Mouse (Mus musculus) hindbrain, embryonic 16.5 days (tissue): ENCODE data around the gene Sowaha. TPM values are rescaled to one million over a fixed set of nuclear protein-coding genes. Genes with fewer than 3 reads are reported as not detected.

Source experiments
- ATAC-seq: fragments of 200-750 bp; cut with Nextera tagmentation; 2 replicates; pipeline ENCODE4 v1.8.0; 2017; ENCODE audit warnings: moderate TSS enrichment, moderate library complexity
- H3K27ac ChIP-seq: fragments of 300-500 bp; sonication (generic); 2 replicates; pipeline ENCODE4 v1.5.1; 2014; ENCODE audit warnings: low read depth, mild to moderate bottlenecking, control low read depth, low read length, moderate library complexity
- H3K27me3 ChIP-seq: fragments of 300-500 bp; sonication (generic); replicated peaks from 2 replicates; pipeline ENCODE4 v1.6.1; 2014; ENCODE audit warnings: low read length; ENCODE audit not compliant: control insufficient read depth, insufficient read depth
- H3K36me3 ChIP-seq: fragments of 300-500 bp; sonication (generic); 2 replicates; pipeline ENCODE4 v1.6.1; 2014; ENCODE audit warnings: mild to moderate bottlenecking, low read length, moderate library complexity, mixed read lengths; ENCODE audit not compliant: control insufficient read depth, insufficient read depth
- H3K4me1 ChIP-seq: fragments of 300-500 bp; sonication (generic); 2 replicates; pipeline ENCODE4 v1.6.1; 2014; ENCODE audit warnings: low read depth, low read length; ENCODE audit not compliant: control insufficient read depth, insufficient read depth
- H3K4me2 ChIP-seq: fragments of 300-500 bp; sonication (generic); 2 replicates; pipeline ENCODE4 v1.6.1; 2014; ENCODE audit warnings: mild to moderate bottlenecking, low read length, control low read depth, moderate library complexity
- H3K4me3 ChIP-seq: fragments of 300-500 bp; sonication (generic); 2 replicates; pipeline ENCODE4 v1.5.1; 2014; ENCODE audit warnings: mild to moderate bottlenecking, low read length, control low read depth, moderate library complexity
- H3K9ac ChIP-seq: fragments of 300-500 bp; sonication (generic); 2 replicates; pipeline ENCODE4 v1.6.1; 2014; ENCODE audit warnings: low read depth, mild to moderate bottlenecking, control low read depth, low read length, moderate library complexity
- H3K9me3 ChIP-seq: fragments of 300-500 bp; sonication (generic); 2 replicates; pipeline ENCODE4 v1.6.1; 2014; ENCODE audit warnings: mild to moderate bottlenecking, low read length, moderate library complexity; ENCODE audit not compliant: control insufficient read depth
- WGBS: fragments of 180-500 bp; shearing (Covaris S2); extraction: QIAGEN DNeasy Blood & Tissue Kit; methylation state at CpG from one replicate; pipeline ENCODE4 v1.1.7; 2014; 5-methylcytosine and 5-hydroxymethylcytosine counted together
- polyA plus RNA-seq: library from polyadenylated mRNA; unstranded; fragments of >200 nt; fragmentation: Nextera tagmentation; extraction: Ambion mirVana; gene quantifications from 2 replicates; pipeline ENCODE4 v1.2.1, GENCODE M21; 2015

Gene Sowaha
- polyA plus RNA-seq, 1 experiment from 2014 or later, result 1.5 TPM

GRCm38 (mm10) chr11:53493243-53493955, 13.3 kb upstream of the Sowaha start:
- Histone ChIP-seq H3K9me3 (no peaks in the 10 kb centered on the region), H3K9ac (no peak overlapping the region), H3K27me3 (peaks cover 7% of the 10 kb centered on the region; the same call in 1 of the 2 replicates), H3K4me2 (no peak overlapping the region), H3K4me3 (no peak overlapping the region), H3K36me3 (no peaks in the 10 kb centered on the region), H3K4me1 (peaks cover 4% of the 10 kb centered on the region; the same call in 1 of the 2 replicates), H3K27ac (no peak overlapping the region)
- ATAC-seq, result peak; percentile 42; the same call in 1 of the 2 replicates
- 20% methylated on average over 3 of the region's 3 CpGs for WGBS

- H3K9ac ChIP-seq, result no peak overlapping the region
- H3K4me2 ChIP-seq, result no peak overlapping the region
- H3K4me1 ChIP-seq, result peaks cover 8% of the 10 kb centered on the region
- H3K4me3 ChIP-seq, result no peak overlapping the region
- no peaks in the 10 kb centered on the region for H3K36me3 ChIP-seq
- peaks cover 8% of the 10 kb centered on the region for H3K27me3 ChIP-seq
- 4% methylated on average over 8 of the region's 8 CpGs for WGBS
- no peaks in the 10 kb centered on the region for H3K9me3 ChIP-seq
- H3K27ac ChIP-seq, result no peak overlapping the region
- peak; percentile 58 for ATAC-seq
These were observed 11.9 kb upstream of the Sowaha start for GRCm38 (mm10) chr11:53491954-53492401.

GRCm38 (mm10) chr11:53489421-53489820, 9.3 kb upstream of the Sowaha start:
- no peak overlapping the region for H3K4me2 ChIP-seq
- peaks cover 8% of the 10 kb centered on the region for H3K4me1 ChIP-seq
- H3K4me3 ChIP-seq, result no peak overlapping the region
- no peaks in the 10 kb centered on the region for H3K36me3 ChIP-seq
- H3K9me3 ChIP-seq, result no peaks in the 10 kb centered on the region
- WGBS, result 61% methylated on average over 9 of the region's 9 CpGs
- H3K27ac ChIP-seq, result no peak overlapping the region
- peaks cover 14% of the 10 kb centered on the region for H3K27me3 ChIP-seq
- ATAC-seq, result no peak
- no peak overlapping the region for H3K9ac ChIP-seq

GRCm38 (mm10) chr11:53489007-53489406, 8.9 kb upstream of the Sowaha start:
- no peaks in the 10 kb centered on the region for H3K9me3 ChIP-seq
- no peak overlapping the region for H3K4me2 ChIP-seq
- no peak overlapping the region for H3K9ac ChIP-seq
- H3K4me3 ChIP-seq, result no peak overlapping the region
- ATAC-seq, result no peak
- WGBS, result 94% methylated on average over 5 of the region's 5 CpGs
- peaks cover 8% of the 10 kb centered on the region for H3K4me1 ChIP-seq
- H3K27ac ChIP-seq, result no peak overlapping the region
- H3K36me3 ChIP-seq, result no peaks in the 10 kb centered on the region
- peaks cover 14% of the 10 kb centered on the region for H3K27me3 ChIP-seq

- 18% methylated on average over 27 of the region's 27 CpGs for WGBS
- peaks cover 7% of the 10 kb centered on the region for H3K4me1 ChIP-seq
- no peaks in the 10 kb centered on the region for H3K36me3 ChIP-seq
- 0 out of 2 replicates have a peak, but pooled peaks have one; percentile 42 for ATAC-seq
- 0 out of 2 replicates have a peak overlapping the region, but pooled peaks have one; percentile 37 for H3K9ac ChIP-seq
- H3K4me3 ChIP-seq, result peak overlapping the region; percentile 31
- H3K9me3 ChIP-seq, result no peaks in the 10 kb centered on the region
- H3K4me2 ChIP-seq, result peak overlapping the region; percentile 53
- peaks cover 21% of the 10 kb centered on the region for H3K27me3 ChIP-seq
- H3K27ac ChIP-seq, result no peak overlapping the region
These were observed 6.9 kb upstream of the Sowaha start for GRCm38 (mm10) chr11:53486822-53487594.

GRCm38 (mm10) chr11:53486351-53486750, 6.3 kb upstream of the Sowaha start:
- H3K4me1 ChIP-seq, result peaks cover 4% of the 10 kb centered on the region; the same call in 1 of the 2 replicates
- no peak overlapping the region for H3K27ac ChIP-seq
- no peaks in the 10 kb centered on the region for H3K9me3 ChIP-seq
- H3K4me3 ChIP-seq, result no peak overlapping the region
- no peak for ATAC-seq
- H3K36me3 ChIP-seq, result no peaks in the 10 kb centered on the region
- no peak overlapping the region for H3K4me2 ChIP-seq
- no peak overlapping the region for H3K9ac ChIP-seq
- 62% methylated on average over 3 of the region's 3 CpGs for WGBS
- H3K27me3 ChIP-seq, result peaks cover 26% of the 10 kb centered on the region

GRCm38 (mm10) chr11:53485719-53486118, 5.6 kb upstream of the Sowaha start:
- no peak for ATAC-seq
- H3K4me1 ChIP-seq, result peaks cover 4% of the 10 kb centered on the region; the same call in 1 of the 2 replicates
- H3K4me3 ChIP-seq, result no peak overlapping the region
- 42% methylated on average over 3 of the region's 3 CpGs for WGBS
- H3K9me3 ChIP-seq, result no peaks in the 10 kb centered on the region
- H3K27me3 ChIP-seq, result peaks cover 31% of the 10 kb centered on the region
- no peak overlapping the region for H3K27ac ChIP-seq
- H3K4me2 ChIP-seq, result no peak overlapping the region
- no peaks in the 10 kb centered on the region for H3K36me3 ChIP-seq
- no peak overlapping the region for H3K9ac ChIP-seq

- Histone ChIP-seq H3K4me1 (peaks cover 19% of the 10 kb centered on the region), H3K4me3 (no peak overlapping the region), H3K27ac (no peak overlapping the region), H3K36me3 (no peaks in the 10 kb centered on the region), H3K27me3 (peaks cover 47% of the 10 kb centered on the region), H3K4me2 (no peak overlapping the region), H3K9ac (no peak overlapping the region), H3K9me3 (no peaks in the 10 kb centered on the region)
- no peak for ATAC-seq
- 80% methylated on average over 9 of the region's 9 CpGs for WGBS
These were observed 3.3 kb upstream of the Sowaha start for GRCm38 (mm10) chr11:53483159-53483891.
